In the genomic region with DNA sequence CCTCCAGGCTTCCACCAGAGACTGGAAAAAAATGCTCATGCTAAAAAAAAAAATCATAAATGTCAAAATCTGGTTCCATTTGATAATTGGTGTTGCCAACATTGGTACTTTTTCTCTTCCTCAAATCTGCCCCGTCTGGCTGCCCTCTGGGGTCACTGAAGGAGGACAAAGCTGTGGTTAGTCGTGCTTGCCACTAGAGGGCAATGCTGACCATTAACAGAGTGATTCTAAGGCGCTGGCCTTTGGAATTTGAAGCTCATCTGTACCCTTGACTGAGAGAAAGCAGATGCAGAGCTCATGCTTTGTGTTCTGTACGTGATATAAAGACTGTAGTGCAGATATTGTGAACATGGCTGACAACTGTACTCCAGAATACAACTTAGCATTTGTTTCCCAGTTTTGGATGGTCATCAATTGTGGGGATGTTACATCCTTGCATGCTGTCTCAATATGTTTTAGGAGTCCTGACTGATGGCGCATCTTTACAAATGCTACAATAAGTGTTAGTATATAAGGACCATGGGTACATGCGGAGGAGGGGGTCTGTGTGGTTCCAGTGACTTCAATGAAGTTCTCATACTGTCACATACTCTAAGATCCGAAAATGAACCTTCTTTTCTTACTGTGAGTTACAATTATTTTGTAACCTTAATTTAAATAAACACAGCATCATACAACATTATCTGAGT, we compare ENCODE assay signal across 8 mouse cellular contexts.
DNase-seq lines count a peak whose midpoint lies in the region; ATAC-seq lines count a peak whose summit lies in the region.

No protein-coding gene starts in this region.

- H3K9ac ChIP-seq in kidney, embryonic 16.5 days (replicated peaks; ENCODE audit: low read length): no peak overlapping the region
- no peak overlapping the region for H3K9ac ChIP-seq in liver, embryonic 16.5 days (ENCODE audit: low read depth, low read length)
- H3K9ac ChIP-seq in neural tube, embryonic 14.5 days (replicated peaks; ENCODE audit: low read depth, low read length): no peak overlapping the region

- no peak overlapping the region for H3K27ac ChIP-seq in kidney, embryonic 16.5 days (ENCODE audit: low read length)
- H3K27ac ChIP-seq in liver, embryonic 16.5 days (ENCODE audit: low read length): no peak overlapping the region
- H3K27ac ChIP-seq in neural tube, embryonic 14.5 days (ENCODE audit: low read depth, low read length): no peak overlapping the region

- peak; percentile 87 for ATAC-seq in kidney, embryonic 16.5 days (ENCODE audit: low FRiP score, low TSS enrichment)
- 0 out of 2 replicates have a peak, but pooled peaks have one; percentile 5 for ATAC-seq in liver, embryonic 16.5 days (ENCODE audit: low read depth)
- peak; percentile 92 for ATAC-seq in neural tube, embryonic 14.5 days (ENCODE audit: low read depth)
- ATAC-seq in erythroid progenitor cell, adult 5-6 weeks (replicated peaks; ENCODE audit: low FRiP score, poor library complexity, severe bottlenecking): no peak

- WGBS in kidney, embryonic 16.5 days: 35% methylated on average over 7 of the region's 7 CpGs
- WGBS in liver, embryonic 16.5 days (ENCODE audit: insufficient replicate concordance): 29% methylated on average over 7 of the region's 7 CpGs
- 39% methylated on average over 7 of the region's 7 CpGs for WGBS in neural tube, embryonic 14.5 days

- peaks cover 3% of the 10 kb centered on the region; the same call in 1 of the 2 replicates for H3K9me3 ChIP-seq in kidney, embryonic 16.5 days (ENCODE audit: low read length)
- H3K9me3 ChIP-seq in liver, embryonic 16.5 days (replicated peaks; ENCODE audit: control insufficient read depth, low read length): no peaks in the 10 kb centered on the region
- H3K9me3 ChIP-seq in neural tube, embryonic 14.5 days (ENCODE audit: control insufficient read depth, low read length): no peaks in the 10 kb centered on the region

- no peaks in the 10 kb centered on the region for H3K4me1 ChIP-seq in kidney, embryonic 16.5 days (ENCODE audit: insufficient read depth, low read length)
- H3K4me1 ChIP-seq in liver, embryonic 16.5 days (ENCODE audit: control insufficient read depth, low read depth, low read length): no peaks in the 10 kb centered on the region
- H3K4me1 ChIP-seq in neural tube, embryonic 14.5 days (ENCODE audit: control insufficient read depth, insufficient read depth, low read length): no peaks in the 10 kb centered on the region

- H3K36me3 ChIP-seq in kidney, embryonic 16.5 days (ENCODE audit: insufficient read depth, low read length): no peaks in the 10 kb centered on the region
- H3K36me3 ChIP-seq in liver, embryonic 16.5 days (ENCODE audit: control insufficient read depth, insufficient read depth): no peaks in the 10 kb centered on the region
- H3K36me3 ChIP-seq in neural tube, embryonic 14.5 days (ENCODE audit: control insufficient read depth, insufficient read depth, low read length): no peaks in the 10 kb centered on the region

- H3K4me2 ChIP-seq in kidney, embryonic 16.5 days (replicated peaks; ENCODE audit: low read depth, low read length): no peak overlapping the region
- no peak overlapping the region for H3K4me2 ChIP-seq in liver, embryonic 16.5 days (ENCODE audit: low read depth, low read length)
- H3K4me2 ChIP-seq in neural tube, embryonic 14.5 days (ENCODE audit: low read depth, low read length): no peak overlapping the region

- peak; percentile 83 for DNase-seq in 416B (ENCODE audit: low read depth)
- DNase-seq in adipocyte (ENCODE audit: low spot score): peak; percentile 79
- peak; percentile 87 for DNase-seq in embryo, embryonic 10 days (ENCODE audit: low spot score)
- DNase-seq in heart, adult 9 months (ENCODE audit: low spot score in 2 of 2): peak; percentile 6 to 16

- H3K27me3 ChIP-seq in kidney, embryonic 16.5 days (ENCODE audit: insufficient read depth, low read length): no peaks in the 10 kb centered on the region
- no peaks in the 10 kb centered on the region for H3K27me3 ChIP-seq in liver, embryonic 16.5 days (ENCODE audit: control insufficient read depth, insufficient read depth, low read depth, low read length)
- H3K27me3 ChIP-seq in neural tube, embryonic 14.5 days (ENCODE audit: control insufficient read depth, insufficient read depth, low read length): no peaks in the 10 kb centered on the region

- H3K4me3 ChIP-seq in kidney, embryonic 16.5 days (ENCODE audit: low read length): no peak overlapping the region
- H3K4me3 ChIP-seq in liver, embryonic 16.5 days (ENCODE audit: low read depth, low read length): no peak overlapping the region
- no peak overlapping the region for H3K4me3 ChIP-seq in neural tube, embryonic 14.5 days (ENCODE audit: low read depth, low read length)

Comparison
In these comparisons a context has a peak if more than half of its experiments do, and no peak if none do; other contexts are left out.
1. DNase-seq: peak in every context shown above with its lines; median percentile 87 in embryo, embryonic 10 days; 83 in 416B; 79 in adipocyte; 11 in heart, adult 9 months.